Mouse (Mus musculus) limb, embryonic 11.5 days (tissue): ENCODE measurements around the gene Slc22a18. TPM values are rescaled to one million over a fixed set of nuclear protein-coding genes. Genes with fewer than 3 reads are reported as not detected.

Experiments
- ATAC-seq: fragments of 200-750 bp; cut with Nextera tagmentation; 2 replicates; pipeline ENCODE4 v1.8.0; 2017; ENCODE audit warnings: low read depth; ENCODE audit not compliant: insufficient number of reproducible peaks, low FRiP score, low TSS enrichment
- DNase-seq: peaks from one replicate; pipeline ENCODE4 v3.0.0-alpha.2; 2015; ENCODE audit warnings: low spot score
- H3K27ac ChIP-seq: fragments of 300-500 bp; sonication (generic); replicated peaks from 2 replicates; pipeline ENCODE4 v1.5.1; 2014; ENCODE audit warnings: low read depth, mild to moderate bottlenecking, low read length
- H3K27me3 ChIP-seq: fragments of 300-500 bp; sonication (generic); 2 replicates; pipeline ENCODE4 v1.6.1; 2014; ENCODE audit warnings: mild to moderate bottlenecking, low read length, mixed read lengths; ENCODE audit not compliant: control insufficient read depth, insufficient read depth
- H3K36me3 ChIP-seq: fragments of 300-500 bp; sonication (generic); 2 replicates; pipeline ENCODE4 v1.6.1; 2014; ENCODE audit warnings: mild to moderate bottlenecking, low read length, moderate library complexity, mixed read lengths; ENCODE audit not compliant: control insufficient read depth, insufficient read depth
- H3K4me1 ChIP-seq: fragments of 300-500 bp; sonication (generic); 2 replicates; pipeline ENCODE4 v1.6.1; 2014; ENCODE audit warnings: low read length, mixed read lengths; ENCODE audit not compliant: control insufficient read depth, insufficient read depth
- H3K4me2 ChIP-seq: fragments of 300-500 bp; sonication (generic); 2 replicates; pipeline ENCODE4 v1.6.1; 2014; ENCODE audit warnings: low read depth, mild to moderate bottlenecking, moderate library complexity; ENCODE audit not compliant: severe bottlenecking
- H3K4me3 ChIP-seq: fragments of 300-500 bp; sonication (generic); 2 replicates; pipeline ENCODE4 v1.5.1; 2014; ENCODE audit warnings: low read depth, low read length
- H3K9ac ChIP-seq: fragments of 300-500 bp; sonication (generic); 2 replicates; pipeline ENCODE4 v1.6.1; 2014; ENCODE audit warnings: mild to moderate bottlenecking, low read length
- H3K9me3 ChIP-seq: fragments of 300-500 bp; sonication (generic); 2 replicates; pipeline ENCODE4 v1.6.1; 2016; ENCODE audit warnings: low read length; ENCODE audit not compliant: control insufficient read depth
- WGBS: fragments of 180-500 bp; shearing (Covaris S2); extraction: QIAGEN DNeasy Blood & Tissue Kit; methylation state at CpG from one replicate; pipeline ENCODE4 v1.1.7; 2014; 5-methylcytosine and 5-hydroxymethylcytosine counted together
- polyA plus RNA-seq: library from polyadenylated mRNA; unstranded; fragments of >200 nt; fragmentation: Nextera tagmentation; extraction: Ambion mirVana; gene quantifications from 2 replicates; pipeline ENCODE4 v1.2.1, GENCODE M21; 2014

Gene Slc22a18
- polyA plus RNA-seq, 1 experiment from 2014 or later, result 0.97 TPM

DNA sequence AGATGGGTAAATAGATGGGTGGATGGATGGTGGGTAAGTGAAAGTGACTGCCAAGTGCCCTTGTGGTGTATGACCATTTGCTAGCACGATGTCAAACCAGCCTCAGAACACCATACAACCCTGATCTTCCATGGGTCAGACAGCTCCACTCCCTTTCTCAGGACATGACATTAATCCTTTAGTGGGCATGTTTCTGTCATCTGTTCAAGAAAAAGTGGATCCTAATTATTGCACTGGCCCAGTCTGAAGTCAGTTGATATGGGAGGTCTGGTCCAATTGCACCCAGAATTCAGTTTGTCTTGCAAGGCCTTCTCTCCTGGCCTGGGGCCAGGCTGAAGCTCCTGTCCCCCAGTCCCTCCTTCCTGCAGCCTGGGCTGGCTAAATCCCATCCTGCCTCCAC, 34.6 kb upstream of the Slc22a18 start:
- H3K4me2 ChIP-seq, result no peak overlapping the region
- DNase-seq (no peak), ATAC-seq (no peak)
- peaks cover 15% of the 10 kb centered on the region; the same call in 1 of the 2 replicates for H3K4me1 ChIP-seq
- H3K9ac ChIP-seq, result no peak overlapping the region
- no peaks in the 10 kb centered on the region for H3K36me3 ChIP-seq
- H3K27ac ChIP-seq, result no peak overlapping the region
- 58% methylated on average over 1 of the region's 1 CpGs for WGBS
- no peaks in the 10 kb centered on the region for H3K9me3 ChIP-seq
- peaks cover 8% of the 10 kb centered on the region for H3K27me3 ChIP-seq
- H3K4me3 ChIP-seq, result no peak overlapping the region

DNA sequence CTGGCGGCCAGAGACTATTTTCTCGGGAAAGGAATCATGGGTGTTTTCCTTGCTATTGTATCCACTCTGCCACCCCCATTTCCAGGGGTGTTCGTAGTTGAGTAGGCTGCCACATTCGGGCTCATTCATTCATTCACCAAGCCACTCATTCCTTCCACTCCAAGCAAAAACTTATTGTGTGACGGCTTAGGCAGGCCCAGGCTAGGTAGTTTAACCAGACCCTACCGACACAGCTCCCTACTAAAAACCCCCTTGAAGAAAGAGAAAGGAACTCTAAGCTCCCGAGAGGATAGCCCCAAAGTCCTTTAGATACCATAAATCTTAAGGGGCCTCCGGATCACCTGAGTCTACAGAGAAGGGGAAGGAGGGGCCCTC, 29.0 kb upstream of the Slc22a18 start:
- Histone ChIP-seq H3K4me2 (peak overlapping the region; percentile 60; the same call in 1 of the 2 replicates), H3K36me3 (no peaks in the 10 kb centered on the region), H3K4me3 (peak overlapping the region; percentile 28; the same call in 1 of the 2 replicates), H3K4me1 (peaks cover 12% of the 10 kb centered on the region), H3K27me3 (peaks cover 35% of the 10 kb centered on the region), H3K27ac (no peak overlapping the region), H3K9me3 (no peaks in the 10 kb centered on the region), H3K9ac (no peak overlapping the region; the same call in 1 of the 2 replicates)
- DNase-seq (no peak), ATAC-seq (no peak)
- 29% methylated on average over 8 of the region's 8 CpGs for WGBS

DNA sequence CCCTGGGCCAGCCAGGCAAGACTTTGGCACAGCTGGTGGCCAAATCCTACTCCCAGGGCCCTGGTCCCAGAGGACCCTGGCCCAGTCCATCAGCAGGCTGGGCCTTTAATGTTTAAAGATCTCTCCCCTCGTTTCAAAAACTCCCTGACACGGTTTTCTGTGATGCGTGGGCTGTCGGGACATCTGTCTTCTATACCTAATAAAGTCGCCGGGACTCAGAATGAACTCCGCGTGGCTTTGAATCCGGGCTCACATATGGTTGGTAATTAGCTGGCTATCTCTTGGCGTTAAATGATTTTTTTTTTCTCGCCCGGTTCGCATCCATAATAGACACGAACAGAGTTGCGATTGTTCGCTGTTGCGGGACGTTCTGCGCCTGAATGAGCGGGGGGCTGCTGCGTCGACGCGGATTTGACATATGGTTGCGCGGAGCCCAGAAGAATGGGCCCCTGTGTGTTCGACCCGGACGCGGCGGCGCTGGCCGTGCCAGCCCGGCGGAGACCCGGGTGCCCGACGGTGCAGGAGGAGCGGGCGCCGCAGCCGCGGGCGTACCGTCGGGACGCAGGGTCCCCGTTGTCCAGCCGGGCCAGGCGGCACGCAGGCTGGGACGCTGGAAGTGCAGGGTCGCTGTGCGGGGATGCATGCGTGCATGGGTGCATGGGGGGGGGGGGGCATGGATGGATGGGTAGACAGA, 28.4 kb upstream of the Slc22a18 start:
- Histone ChIP-seq H3K4me3 (peak overlapping the region; percentile 28), H3K27ac (no peak overlapping the region), H3K9ac (peak overlapping the region; percentile 63), H3K9me3 (no peaks in the 10 kb centered on the region), H3K27me3 (peaks cover 35% of the 10 kb centered on the region), H3K4me2 (peak overlapping the region; percentile 60), H3K4me1 (peaks cover 12% of the 10 kb centered on the region), H3K36me3 (no peaks in the 10 kb centered on the region)
- ATAC-seq (no peak), DNase-seq (peak; percentile 51)
- 2% methylated on average over 55 of the region's 55 CpGs for WGBS

DNA sequence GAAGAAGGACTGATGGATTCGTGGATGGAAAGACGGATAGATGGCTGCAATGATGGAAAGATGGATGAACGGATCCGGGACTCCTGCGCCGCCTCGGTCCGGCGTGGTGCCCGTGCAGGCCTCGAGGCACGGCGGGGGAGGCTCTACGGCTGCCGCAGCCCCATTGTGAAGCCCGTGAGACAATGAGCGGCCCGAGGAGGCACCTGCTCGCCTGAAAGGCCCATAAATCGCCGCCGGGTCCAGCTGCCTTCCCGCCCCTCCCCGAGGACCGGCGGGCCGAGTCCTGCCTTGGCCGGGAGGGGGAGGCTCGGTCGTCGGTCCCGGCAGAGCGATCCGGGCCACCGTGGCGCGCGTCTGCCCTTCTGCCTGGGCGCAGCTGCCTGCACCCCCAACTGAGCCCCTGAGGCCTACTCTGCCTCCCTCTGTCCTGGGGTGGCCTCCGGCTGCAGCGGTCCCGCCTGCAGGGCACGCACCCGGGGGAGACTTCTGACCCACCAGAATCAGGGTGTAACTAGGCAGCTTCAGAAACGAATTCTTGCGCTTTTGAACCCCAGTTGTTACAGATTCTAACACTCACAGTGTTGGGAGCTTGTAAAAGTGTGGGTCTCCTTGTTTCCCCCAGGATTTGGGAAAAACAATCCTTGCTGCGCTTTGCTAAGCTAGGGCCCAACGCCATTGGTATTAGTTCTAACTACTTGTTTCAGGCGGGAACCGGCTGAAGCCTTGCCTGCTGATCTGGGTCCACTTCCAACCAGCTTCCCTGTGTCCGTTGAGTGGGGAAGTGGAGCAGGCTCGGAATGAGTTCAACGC, 27.7 kb upstream of the Slc22a18 start:
- Histone ChIP-seq H3K27me3 (peaks cover 35% of the 10 kb centered on the region), H3K9ac (peak overlapping the region; percentile 63), H3K9me3 (no peaks in the 10 kb centered on the region), H3K36me3 (no peaks in the 10 kb centered on the region), H3K27ac (no peak overlapping the region), H3K4me1 (peaks cover 12% of the 10 kb centered on the region), H3K4me3 (peak overlapping the region; percentile 28), H3K4me2 (peak overlapping the region; percentile 60)
- WGBS, result 4% methylated on average over 46 of the region's 53 CpGs
- DNase-seq (peak; percentile 61), ATAC-seq (0 out of 2 replicates have a peak, but pooled peaks have one; percentile 55)

DNA sequence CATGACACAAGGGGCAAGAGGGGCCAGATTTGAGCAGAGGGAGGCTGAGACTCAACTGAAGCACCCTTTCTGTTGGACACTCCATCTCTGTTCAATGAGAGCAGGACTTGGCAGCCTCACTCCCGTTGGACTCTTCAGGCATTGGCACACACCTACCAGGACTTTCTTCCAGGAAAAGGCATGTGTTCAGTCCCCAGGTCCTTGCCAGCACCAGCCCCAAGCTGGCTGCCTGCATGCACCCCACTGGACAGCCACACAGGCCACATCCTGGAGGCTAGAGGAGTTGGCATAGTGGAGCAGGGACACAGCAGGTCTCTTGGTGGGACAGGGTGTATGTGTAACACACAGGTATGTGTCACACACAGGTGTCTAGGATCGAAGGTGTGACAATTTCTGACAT, 26.4 kb upstream of the Slc22a18 start:
- no peak overlapping the region for H3K27ac ChIP-seq
- no peak overlapping the region for H3K4me2 ChIP-seq
- H3K9me3 ChIP-seq, result no peaks in the 10 kb centered on the region
- H3K27me3 ChIP-seq, result peaks cover 35% of the 10 kb centered on the region
- H3K9ac ChIP-seq, result no peak overlapping the region
- H3K4me3 ChIP-seq, result no peak overlapping the region
- H3K4me1 ChIP-seq, result peaks cover 12% of the 10 kb centered on the region
- 73% methylated on average over 2 of the region's 2 CpGs for WGBS
- no peaks in the 10 kb centered on the region for H3K36me3 ChIP-seq
- ATAC-seq, result no peak
- no peak for DNase-seq

DNA sequence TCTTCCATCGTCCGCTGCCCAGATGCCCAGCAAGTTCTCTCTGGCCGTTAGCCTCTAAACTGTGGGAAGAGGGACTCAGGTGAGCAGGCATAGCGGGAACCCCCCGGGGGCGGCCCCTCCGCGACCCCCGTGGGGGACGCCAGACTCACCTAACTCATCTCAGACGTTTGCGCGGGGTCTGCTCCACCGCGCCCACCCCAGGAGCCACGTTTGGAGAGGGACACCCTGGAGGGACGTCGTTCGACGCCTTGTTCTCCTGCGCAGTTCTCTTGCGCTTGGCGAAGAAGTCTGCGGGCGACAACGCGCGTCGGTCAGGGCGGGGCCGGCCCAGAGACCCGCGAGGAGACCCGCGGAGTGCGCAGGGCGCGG, 14.6 kb upstream of the Slc22a18 start:
- H3K27ac ChIP-seq, result peak overlapping the region; percentile 72; the same call in 1 of the 2 replicates
- no peak for DNase-seq
- 20% methylated on average over 27 of the region's 38 CpGs for WGBS
- peaks cover 20% of the 10 kb centered on the region for H3K9me3 ChIP-seq
- H3K4me2 ChIP-seq, result peak overlapping the region; percentile 62
- H3K9ac ChIP-seq, result peak overlapping the region; percentile 88
- no peaks in the 10 kb centered on the region for H3K36me3 ChIP-seq
- no peak for ATAC-seq
- H3K4me1 ChIP-seq, result 0 out of 2 replicates have a peak, but pooled peaks cover 15% of the 10 kb centered on the region
- peak overlapping the region; percentile 72 for H3K4me3 ChIP-seq
- H3K27me3 ChIP-seq, result no peaks in the 10 kb centered on the region

DNA sequence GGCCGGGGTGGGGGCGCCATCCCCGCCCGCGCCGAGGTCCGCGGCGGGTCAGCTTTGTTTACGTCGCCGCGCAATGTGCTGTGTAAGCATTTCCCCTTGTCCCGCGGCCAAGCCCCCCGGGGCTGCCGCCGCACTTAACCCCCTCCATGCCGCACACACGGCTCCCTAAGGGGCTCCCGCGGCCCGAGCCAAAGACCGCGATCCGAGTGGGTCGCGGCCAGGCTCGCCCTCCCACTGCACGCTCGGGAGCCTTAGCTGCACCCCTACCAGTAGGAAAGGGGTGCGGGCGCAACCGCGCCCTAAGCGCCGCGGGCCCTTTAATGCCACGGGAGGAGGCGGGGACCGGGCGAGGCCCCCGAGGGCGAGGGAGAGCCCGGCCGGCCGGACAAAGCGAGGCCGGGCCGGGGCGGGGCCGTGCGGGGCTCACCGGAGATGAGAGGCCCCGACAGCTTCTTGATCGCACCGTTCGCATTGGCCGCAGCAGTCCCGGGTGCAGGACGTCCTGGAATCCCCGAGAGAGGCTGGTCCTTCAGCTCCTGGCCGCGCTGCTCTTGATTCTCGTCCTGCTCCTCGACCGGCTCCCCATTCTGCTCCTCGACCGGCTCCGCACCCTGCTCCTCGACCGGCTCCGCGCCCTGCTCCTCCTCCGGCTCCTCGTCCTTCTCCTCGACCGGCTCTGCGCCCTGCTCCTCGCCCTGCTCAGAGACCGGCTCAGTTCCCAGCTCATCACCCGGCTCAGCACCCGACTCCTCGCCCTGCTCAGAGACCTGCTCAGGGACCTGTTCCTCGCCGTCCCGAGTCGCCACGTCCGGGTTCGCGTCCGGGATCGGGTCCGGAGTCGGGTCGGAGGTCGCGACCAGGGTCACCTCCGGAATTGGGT, 14.0 kb upstream of the Slc22a18 start:
- DNase-seq (peak; percentile 57), ATAC-seq (no peak)
- peak overlapping the region; percentile 72 for H3K27ac ChIP-seq
- no peaks in the 10 kb centered on the region for H3K36me3 ChIP-seq
- H3K9me3 ChIP-seq, result peaks cover 20% of the 10 kb centered on the region
- 0 out of 2 replicates have a peak, but pooled peaks cover 19% of the 10 kb centered on the region for H3K4me1 ChIP-seq
- H3K9ac ChIP-seq, result peak overlapping the region; percentile 88
- H3K4me2 ChIP-seq, result peak overlapping the region; percentile 62
- 28% methylated on average over 92 of the region's 100 CpGs for whole genome bisulfite sequencing
- H3K4me3 ChIP-seq, result peak overlapping the region; percentile 72
- no peaks in the 10 kb centered on the region for H3K27me3 ChIP-seq
